Mouse (Mus musculus): Measurements from ENCODE around the gene Wdr34.

- no peak for TF ChIP-seq CTCF (IDR thresholded peaks at IDR 0.05; ENCODE audit: extremely low read depth, insufficient read depth, low read length)
- no peak for TF ChIP-seq POLR2A (IDR thresholded peaks at IDR 0.05; ENCODE audit: extremely low read depth, insufficient read depth, low read length)
Measured at GRCm38 (mm10) chr2:30063235-30063634, 14.6 kb upstream of the Wdr34 start.

Measured in cortical plate, adult 2 months (tissue).